Mouse (Mus musculus) ES-E14 (cell line): ENCODE results near the gene Olfr705.

Experiments
- CHD2 ChIP-seq: IDR thresholded peaks from 2 replicates; pipeline ENCODE4 v1.6.1; 2014; ENCODE audit warnings: mild to moderate bottlenecking, low read depth, low read length, inconsistent platforms
- HCFC1 ChIP-seq: IDR thresholded peaks from 2 replicates; pipeline ENCODE4 v1.6.1; 2012; ENCODE audit warnings: low read length, inconsistent platforms, borderline replicate concordance; ENCODE audit not compliant: insufficient read depth
- MAFK ChIP-seq: IDR thresholded peaks from 2 replicates; pipeline ENCODE4 v1.6.1; 2014; ENCODE audit warnings: mild to moderate bottlenecking, low read depth, low read length, inconsistent platforms; ENCODE audit not compliant: insufficient read depth
- ZC3H11A ChIP-seq: IDR thresholded peaks from 2 replicates; pipeline ENCODE4 v1.6.1; 2012; ENCODE audit warnings: low read depth, mild to moderate bottlenecking, inconsistent platforms, low read length, borderline replicate concordance
- ZNF384 ChIP-seq: IDR thresholded peaks from 2 replicates; pipeline ENCODE4 v1.6.1; 2012; ENCODE audit warnings: low read depth, low read length, inconsistent platforms

GRCm38 (mm10) chr7:106833793-106834192 is 42.9 kb downstream of the Olfr705 start, which contains the start of gene Olfr702:
- TF ChIP-seq CHD2 (no peak), HCFC1 (no peak), MAFK (no peak), ZC3H11A (no peak), ZNF384 (no peak)
